Mouse (Mus musculus) monocyte, adult 59 days (primary cell): Measurements from ENCODE around the gene Doc2b. TPM values are rescaled to one million over a fixed set of nuclear protein-coding genes. Genes with fewer than 3 reads are reported as not detected.

Experiments
- total RNA-seq, 2 experiments: library from RNA; stranded (reverse); gene quantifications; one replicate each; pipeline ENCODE4 v1.2.4; 2023

Gene Doc2b
- not detected for total RNA-seq

DNA sequence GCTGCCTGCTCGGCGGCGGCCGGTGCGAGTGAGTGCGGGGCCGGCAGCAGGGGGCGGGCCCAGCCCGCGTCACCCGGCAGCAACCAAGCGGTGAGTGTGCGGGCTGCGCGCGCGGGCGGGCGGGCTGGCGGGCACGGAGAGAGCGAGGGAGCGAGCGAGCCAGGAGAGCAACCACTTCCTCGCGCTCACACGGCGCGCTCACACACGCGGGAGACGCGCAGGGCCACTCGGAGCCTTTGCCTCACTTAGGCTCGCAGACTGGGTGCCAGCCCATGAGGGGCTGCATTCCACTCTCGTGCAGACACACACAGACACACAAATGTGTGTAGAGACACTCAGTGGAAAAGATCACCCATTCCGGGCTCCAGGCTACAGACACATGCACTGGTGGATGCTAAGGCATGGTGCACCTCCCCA lies at the start of gene Doc2b:
Gene Doc2b (minus strand): TSS at position 21 of the 417 bp plus-strand sequence.

DNA sequence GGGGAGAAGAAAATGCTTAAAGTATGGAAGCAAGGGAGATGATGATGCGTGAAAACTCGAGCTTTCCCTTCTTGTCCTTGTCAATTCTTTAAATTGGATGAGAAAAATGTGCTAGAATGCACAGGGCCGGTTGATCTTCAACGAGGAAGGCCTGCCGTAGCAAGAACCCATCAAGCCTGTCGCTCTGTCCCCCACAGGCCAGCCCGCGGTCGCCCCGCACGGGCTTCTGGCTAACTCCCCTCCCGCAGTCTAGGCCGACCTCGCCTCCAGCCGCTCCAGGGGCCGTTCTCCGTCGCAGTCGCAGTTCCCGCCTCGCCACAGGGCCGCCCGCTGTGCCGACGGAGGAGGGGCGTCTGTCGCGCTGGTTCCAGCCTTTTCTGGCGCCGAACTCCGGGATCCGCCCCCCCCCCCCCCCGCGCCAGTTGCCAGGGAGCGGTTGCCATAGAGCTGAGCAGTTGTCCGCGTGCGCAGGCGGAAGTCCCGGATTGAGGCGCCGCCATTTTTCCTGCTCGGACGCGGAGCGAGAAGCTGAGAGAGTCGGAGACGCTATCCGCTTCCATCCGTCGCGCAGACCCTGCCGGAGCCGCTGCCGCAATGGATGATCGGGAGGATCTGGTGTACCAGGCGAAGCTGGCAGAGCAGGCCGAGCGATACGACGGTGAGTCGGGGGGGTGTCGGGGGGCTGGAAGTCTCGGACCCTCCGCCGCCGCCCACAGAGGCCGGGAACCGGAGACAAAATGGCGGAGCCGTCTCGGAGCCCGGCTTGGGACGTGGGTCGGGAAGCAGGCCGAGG lies 63.2 kb downstream of the Doc2b start, which contains the start of gene Ywhae:
Gene Ywhae (plus strand): TSS at position 436 of the 793 bp plus-strand sequence.

Other genes with a start within 250 kb of the Doc2b start
- 100 to 1,000 TPM; 398 to 416 TPM for gene Pitpna, start 208.0 kb downstream of the Doc2b start, total RNA-seq
- 100 to 1,000 TPM; 101 to 111 TPM for gene Inpp5k, start 165.1 kb downstream of the Doc2b start, total RNA-seq
- 100 to 1,000 TPM; 168 to 182 TPM for gene Myo1c, start 145.5 kb downstream of the Doc2b start, total RNA-seq
- gene Crk, start 116.8 kb downstream of the Doc2b start, total RNA-seq, result 100 to 1,000 TPM in 1 of 2 experiments, 10 to 100 TPM in 1; 95.5 to 118 TPM
- gene Ywhae, start 63.2 kb downstream of the Doc2b start, total RNA-seq, result 100 to 1,000 TPM; 272 to 284 TPM
- not detected for gene Rph3al, start 142.4 kb upstream of the Doc2b start, total RNA-seq
- gene 1700016K19Rik, start 203.9 kb upstream of the Doc2b start, total RNA-seq, result not detected
- gene Rflnb, start 231.7 kb upstream of the Doc2b start, total RNA-seq, result 1 to 10 TPM; 3.1 to 3.4 TPM